Mouse (Mus musculus) midbrain, embryonic 11.5 days (tissue): Measurements from ENCODE around the gene Mrfap1. TPM values are rescaled to one million over a fixed set of nuclear protein-coding genes. Genes with fewer than 3 reads are reported as not detected.
"Not testable (repeated sequence)": the region's sequence is repeated elsewhere in the genome, so short reads cannot be mapped to it uniquely, and the experiment has no call there.

Experiments used
- ATAC-seq: fragments of 200-750 bp; cut with Nextera tagmentation; 2 replicates; pipeline ENCODE4 v1.8.0; 2017; ENCODE audit warnings: moderate TSS enrichment, moderate library complexity; ENCODE audit not compliant: low FRiP score
- DNase-seq: peaks from one replicate; pipeline ENCODE4 v3.0.0; 2015; ENCODE audit warnings: low spot score; ENCODE audit errors: missing footprints
- H3K27ac ChIP-seq: fragments of 300-500 bp; sonication (generic); 2 replicates; pipeline ENCODE4 v1.5.1; 2014; ENCODE audit warnings: low read depth, low read length
- H3K27me3 ChIP-seq: fragments of 300-500 bp; sonication (generic); 2 replicates; pipeline ENCODE4 v1.6.1; 2014; ENCODE audit warnings: mild to moderate bottlenecking, low read length, moderate library complexity, mixed read lengths; ENCODE audit not compliant: control insufficient read depth, insufficient read depth
- H3K36me3 ChIP-seq: fragments of 300-500 bp; sonication (generic); 2 replicates; pipeline ENCODE4 v1.6.1; 2014; ENCODE audit warnings: mild to moderate bottlenecking, low read length, moderate library complexity, mixed read lengths; ENCODE audit not compliant: control insufficient read depth, insufficient read depth
- H3K4me1 ChIP-seq: fragments of 300-500 bp; sonication (generic); 2 replicates; pipeline ENCODE4 v1.6.1; 2014; ENCODE audit warnings: low read length; ENCODE audit not compliant: control insufficient read depth, insufficient read depth
- H3K4me2 ChIP-seq: fragments of 300-500 bp; sonication (generic); 2 replicates; pipeline ENCODE4 v1.6.1; 2014; ENCODE audit warnings: mild to moderate bottlenecking, moderate library complexity
- H3K4me3 ChIP-seq: fragments of 300-500 bp; sonication (generic); 2 replicates; pipeline ENCODE4 v1.5.1; 2014; ENCODE audit warnings: low read depth, low read length
- H3K9ac ChIP-seq: fragments of 300-500 bp; sonication (generic); 2 replicates; pipeline ENCODE4 v1.6.1; 2014; ENCODE audit warnings: low read length
- H3K9me3 ChIP-seq: fragments of 300-500 bp; sonication (generic); 2 replicates; pipeline ENCODE4 v1.6.1; 2016; ENCODE audit warnings: low read length; ENCODE audit not compliant: control insufficient read depth
- WGBS: fragments of 180-500 bp; shearing (Covaris S2); extraction: QIAGEN DNeasy Blood & Tissue Kit; methylation state at CpG from one replicate; pipeline ENCODE4 v1.1.7; 2014; 5-methylcytosine and 5-hydroxymethylcytosine counted together
- polyA plus RNA-seq: library from polyadenylated mRNA; unstranded; fragments of >200 nt; fragmentation: Nextera tagmentation; extraction: Ambion mirVana; gene quantifications from 2 replicates; pipeline ENCODE4 v1.2.1, GENCODE M21; 2014

Gene Mrfap1
- polyA plus RNA-seq, 1 experiment from 2014 or later = 615 TPM

DNA sequence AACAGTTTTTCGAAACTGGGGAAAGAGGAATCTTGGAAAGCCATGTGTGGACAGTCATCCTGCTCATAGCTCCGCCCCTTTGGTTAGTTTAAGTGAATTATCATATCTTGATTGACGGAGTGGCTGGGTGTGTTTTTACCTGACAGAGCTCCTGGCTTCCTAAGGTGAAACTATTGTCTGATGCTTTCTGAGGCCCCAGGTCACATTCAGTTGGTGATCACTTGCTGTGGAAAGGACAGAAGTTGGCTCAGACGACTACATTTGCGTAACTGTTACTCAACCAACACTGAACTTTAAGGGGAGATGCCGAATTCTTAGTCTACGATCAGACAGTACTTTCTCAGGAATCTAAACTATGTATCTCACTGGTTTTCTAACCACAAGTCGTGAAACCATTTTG, 719 bp upstream of the Mrfap1 start:
- WGBS = 54% methylated on average over 8 of the region's 8 CpGs
- Histone ChIP-seq H3K36me3 (no peaks in the 10 kb centered on the region; the same call in 1 of the 2 replicates), H3K4me1 (peaks cover 4% of the 10 kb centered on the region; the same call in 1 of the 2 replicates), H3K27me3 (no peaks in the 10 kb centered on the region), H3K4me3 (peak overlapping the region; percentile 65), H3K4me2 (peak overlapping the region; percentile 64), H3K27ac (no peak overlapping the region), H3K9me3 (no peaks in the 10 kb centered on the region), H3K9ac (0 out of 2 replicates have a peak overlapping the region, but pooled peaks have one; percentile 61)
- DNase-seq (no peak), ATAC-seq (peak; percentile 10; the same call in 1 of the 2 replicates)

DNA sequence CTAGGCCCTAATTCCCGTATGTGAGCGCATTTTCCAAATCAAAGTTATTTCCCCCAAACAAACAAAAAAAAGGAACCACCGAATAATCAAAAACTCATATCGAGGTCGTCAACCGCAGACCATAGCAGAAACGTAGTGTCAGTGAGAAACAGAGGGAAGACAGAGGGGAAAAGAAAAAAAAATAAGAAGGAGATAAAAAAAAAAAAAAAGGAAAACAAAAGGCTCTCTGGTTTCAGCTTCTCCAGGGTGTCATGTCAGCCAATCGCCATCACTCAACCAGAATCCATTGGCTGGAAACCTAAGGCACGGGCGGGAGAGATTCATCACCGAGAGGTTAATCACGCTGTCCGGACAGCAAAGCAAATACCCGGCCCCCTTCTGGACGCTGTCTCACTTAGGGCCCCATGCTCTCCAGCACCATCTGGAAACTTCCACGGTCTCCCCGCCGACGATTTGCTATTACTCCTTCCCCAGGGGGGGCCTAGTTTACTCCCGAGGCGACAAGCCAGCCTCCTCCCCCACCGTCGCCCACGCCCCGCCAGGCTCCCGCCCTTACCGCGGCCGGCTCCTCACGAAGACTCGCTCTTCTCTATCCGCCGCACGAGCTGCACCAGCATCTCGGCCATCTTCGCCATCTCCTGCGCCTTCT, 801 bp downstream of the Mrfap1 start:
- H3K4me2 ChIP-seq = peak overlapping the region; percentile 64
- H3K9me3 ChIP-seq, H3K4me1 ChIP-seq, H3K36me3 ChIP-seq, H3K27me3 ChIP-seq: not testable (repeated sequence)
- H3K9ac ChIP-seq = peak overlapping the region; percentile 84
- WGBS = 7% methylated on average over 35 of the region's 37 CpGs
- H3K27ac ChIP-seq = peak overlapping the region; percentile 85
- ATAC-seq (peak; percentile 69), DNase-seq (peak; percentile 96)
- peak overlapping the region; percentile 65 for H3K4me3 ChIP-seq

DNA sequence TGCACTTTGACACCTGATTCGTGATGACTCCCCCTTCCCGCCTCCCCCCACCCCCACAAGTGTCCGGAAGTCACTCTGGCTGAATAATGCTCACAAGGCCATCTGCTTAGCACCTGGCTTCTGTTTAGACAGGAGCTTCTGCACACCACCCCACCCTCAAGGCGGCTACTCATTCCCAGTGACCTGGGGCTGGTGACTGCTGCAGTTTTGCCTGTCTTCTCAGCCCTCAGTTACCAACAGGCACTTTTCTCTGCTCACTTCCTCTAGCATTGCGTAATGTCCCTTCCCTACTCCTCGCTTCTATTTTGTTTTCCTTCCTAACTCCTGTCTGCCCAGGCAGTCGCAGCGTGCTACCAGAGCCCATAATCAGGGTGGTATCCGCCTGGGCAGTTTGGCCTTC, 4.7 kb downstream of the Mrfap1 start:
- DNase-seq (no peak), ATAC-seq (no peak)
- H3K4me3 ChIP-seq = no peak overlapping the region
- H3K36me3 ChIP-seq = no peaks in the 10 kb centered on the region; the same call in 1 of the 2 replicates
- H3K9me3 ChIP-seq = no peaks in the 10 kb centered on the region
- no peak overlapping the region for H3K27ac ChIP-seq
- H3K27me3 ChIP-seq = no peaks in the 10 kb centered on the region
- no peak overlapping the region for H3K9ac ChIP-seq
- no peak overlapping the region for H3K4me2 ChIP-seq
- H3K4me1 ChIP-seq = no peaks in the 10 kb centered on the region; the same call in 1 of the 2 replicates
- 88% methylated on average over 9 of the region's 9 CpGs for WGBS

DNA sequence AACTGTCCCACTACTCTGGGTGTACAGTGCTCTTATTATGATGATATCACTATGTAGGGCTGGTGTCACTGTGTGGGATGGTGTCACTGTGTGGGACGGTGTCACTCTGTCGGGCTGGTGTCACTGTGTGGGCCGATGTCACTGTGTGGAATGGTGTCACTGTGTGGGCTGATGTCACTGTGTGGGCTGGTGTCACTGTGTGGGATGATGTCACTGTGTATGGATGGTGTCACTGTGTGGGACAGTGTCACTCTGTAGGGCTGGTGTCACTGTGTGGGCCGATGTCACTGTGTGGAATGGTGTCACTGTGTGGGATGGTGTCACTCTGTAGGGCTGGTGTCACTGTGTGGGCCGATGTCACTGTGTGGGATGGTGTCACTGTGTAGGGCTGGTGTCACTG, 10.5 kb downstream of the Mrfap1 start:
- Histone ChIP-seq H3K9me3 (no peaks in the 10 kb centered on the region), H3K36me3 (no peaks in the 10 kb centered on the region), H3K4me2 (no peak overlapping the region), H3K9ac (no peak overlapping the region), H3K27me3 (no peaks in the 10 kb centered on the region), H3K27ac (no peak overlapping the region), H3K4me1 (no peaks in the 10 kb centered on the region), H3K4me3 (no peak overlapping the region)
- ATAC-seq (no peak), DNase-seq (no peak)
- WGBS = 95% methylated on average over 5 of the region's 5 CpGs

DNA sequence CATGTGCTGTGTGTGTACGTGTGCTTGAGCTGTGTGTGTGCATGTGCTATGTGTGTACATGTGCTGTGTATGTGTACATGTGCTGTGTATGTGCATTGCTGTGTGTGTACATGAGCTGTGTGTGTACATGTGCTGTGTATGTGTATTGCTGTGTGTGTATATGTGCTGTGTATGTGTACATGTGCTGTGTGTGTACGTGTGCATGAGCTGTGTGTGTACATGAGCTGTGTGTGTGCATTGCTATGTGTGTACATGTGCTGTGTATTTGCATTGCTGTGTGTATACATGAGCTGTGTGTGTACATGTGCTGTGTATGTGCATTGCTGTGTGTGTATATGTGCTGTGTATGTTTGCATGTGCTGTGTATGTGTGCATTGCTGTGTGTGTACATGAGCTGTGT, 17.1 kb downstream of the Mrfap1 start:
- no peaks in the 10 kb centered on the region for H3K9me3 ChIP-seq
- DNase-seq (no peak), ATAC-seq (no peak)
- H3K4me2 ChIP-seq = no peak overlapping the region
- no peaks in the 10 kb centered on the region for H3K36me3 ChIP-seq
- 83% methylated on average over 2 of the region's 2 CpGs for WGBS
- no peak overlapping the region for H3K4me3 ChIP-seq
- no peak overlapping the region for H3K27ac ChIP-seq
- no peaks in the 10 kb centered on the region for H3K27me3 ChIP-seq
- no peaks in the 10 kb centered on the region for H3K4me1 ChIP-seq
- no peak overlapping the region for H3K9ac ChIP-seq

DNA sequence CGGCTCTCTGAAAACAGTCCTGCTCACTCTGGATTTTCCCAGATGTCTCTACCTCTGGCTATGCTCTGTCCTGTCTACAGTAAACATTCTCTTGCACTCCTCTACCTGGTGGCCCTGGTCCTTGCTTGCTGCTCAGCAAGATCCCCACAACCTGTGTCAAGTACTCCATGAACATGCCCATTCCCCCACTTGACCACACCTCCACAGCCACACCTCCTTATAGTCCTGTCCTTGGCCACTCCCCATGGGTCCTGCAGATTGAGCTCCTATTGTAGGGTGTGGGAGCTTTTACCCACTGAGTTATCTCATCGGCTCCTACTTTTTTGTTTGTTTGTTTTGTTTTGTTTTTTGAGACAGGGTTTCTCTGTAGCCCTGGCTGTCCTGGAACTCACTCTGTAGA, 17.7 kb downstream of the Mrfap1 start:
- Histone ChIP-seq H3K4me3 (no peak overlapping the region), H3K36me3 (no peaks in the 10 kb centered on the region)

DNA sequence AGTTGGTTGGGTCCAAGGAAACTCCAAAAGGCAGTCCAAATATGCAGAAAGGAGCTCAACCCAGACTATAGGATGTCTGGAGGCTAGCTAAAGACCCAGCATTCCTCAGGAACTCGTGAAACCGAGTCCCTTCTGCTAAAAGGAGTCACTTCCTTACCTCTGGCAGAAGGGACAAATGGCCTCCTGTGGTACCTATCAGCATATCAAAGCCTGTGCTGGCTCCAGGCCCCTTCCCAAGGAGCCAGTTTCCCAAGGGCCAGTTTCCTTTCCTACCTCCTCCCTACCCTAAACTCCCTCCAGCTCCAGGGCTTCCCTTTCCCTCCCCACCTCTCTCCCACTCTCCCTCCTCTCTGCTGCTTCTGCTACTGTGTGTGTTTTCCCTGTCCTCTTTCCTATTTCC, 19.4 kb downstream of the Mrfap1 start:
- ATAC-seq (no peak), DNase-seq (no peak)
- no peaks in the 10 kb centered on the region for H3K4me1 ChIP-seq
- no peak overlapping the region for H3K9ac ChIP-seq
- no peaks in the 10 kb centered on the region for H3K36me3 ChIP-seq
- no peaks in the 10 kb centered on the region for H3K9me3 ChIP-seq
- no peak overlapping the region for H3K4me2 ChIP-seq
- H3K27ac ChIP-seq = no peak overlapping the region
- H3K27me3 ChIP-seq = no peaks in the 10 kb centered on the region
- 0% methylated on average over 2 of the region's 2 CpGs for WGBS
- H3K4me3 ChIP-seq = no peak overlapping the region

More for the DNA sequence above, 17.7 kb downstream of the Mrfap1 start:
- no peak for ATAC-seq
- no peaks in the 10 kb centered on the region for H3K9me3 ChIP-seq
- no peaks in the 10 kb centered on the region for H3K4me1 ChIP-seq
- DNase-seq = no peak
- no peak overlapping the region for H3K27ac ChIP-seq
- no peaks in the 10 kb centered on the region for H3K27me3 ChIP-seq
- 96% methylated on average over 1 of the region's 2 CpGs for WGBS
- no peak overlapping the region for H3K4me2 ChIP-seq
- no peak overlapping the region for H3K9ac ChIP-seq

DNA sequence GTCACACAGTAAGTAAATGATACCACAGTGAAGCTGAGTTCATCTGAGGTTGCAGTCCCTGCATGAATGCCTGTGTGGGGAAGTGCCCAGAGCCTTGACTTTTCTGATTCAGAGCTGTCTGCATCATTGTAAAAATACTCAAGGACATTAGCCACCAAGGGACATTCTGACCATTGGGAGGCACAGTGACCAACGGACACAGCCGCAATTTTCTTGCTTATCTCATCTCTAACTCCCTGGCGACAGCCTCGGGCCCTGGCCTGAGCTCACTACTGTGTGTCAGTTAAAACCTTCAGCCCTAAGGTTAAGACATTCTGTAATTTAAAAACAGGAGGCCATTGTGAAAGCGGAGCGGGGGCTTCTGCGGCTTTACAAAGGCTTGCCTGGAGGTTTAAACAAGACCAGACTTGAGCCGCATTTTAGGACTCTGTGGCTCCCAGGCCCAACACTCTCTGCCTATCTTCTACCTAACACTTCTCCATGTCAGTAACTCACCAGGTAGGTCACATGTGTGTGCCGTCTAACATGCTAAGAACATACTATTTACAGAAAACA, 20.5 kb downstream of the Mrfap1 start:
- WGBS = 28% methylated on average over 9 of the region's 9 CpGs
- H3K27me3 ChIP-seq = no peaks in the 10 kb centered on the region
- no peak overlapping the region for H3K27ac ChIP-seq
- no peak overlapping the region for H3K9ac ChIP-seq
- no peak for ATAC-seq
- no peak overlapping the region for H3K4me2 ChIP-seq
- no peaks in the 10 kb centered on the region for H3K36me3 ChIP-seq
- no peaks in the 10 kb centered on the region for H3K4me1 ChIP-seq
- no peak overlapping the region for H3K4me3 ChIP-seq
- DNase-seq = no peak
- no peaks in the 10 kb centered on the region for H3K9me3 ChIP-seq

DNA sequence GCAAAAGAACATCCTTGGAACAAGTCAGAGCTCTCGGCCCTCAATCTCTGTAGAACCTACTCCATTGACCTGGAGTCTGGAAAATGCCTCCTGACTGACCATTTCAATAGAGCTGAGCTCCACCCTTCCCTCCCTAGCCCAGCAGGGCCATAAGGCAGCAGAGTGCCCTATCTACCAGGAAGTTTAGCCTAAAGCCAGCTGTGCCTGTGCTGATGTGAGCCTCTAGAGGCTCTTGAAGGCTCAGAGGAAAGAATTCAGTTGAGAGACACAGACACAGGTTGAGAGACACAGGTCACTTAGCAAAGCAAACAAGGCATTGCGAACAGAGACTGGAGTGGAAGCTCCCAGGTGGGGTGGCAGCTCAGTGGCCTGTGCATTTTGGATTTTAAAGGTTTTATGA, 21.3 kb downstream of the Mrfap1 start:
- Histone ChIP-seq H3K9me3 (no peaks in the 10 kb centered on the region), H3K4me1 (no peaks in the 10 kb centered on the region), H3K4me3 (no peak overlapping the region), H3K4me2 (no peak overlapping the region), H3K36me3 (no peaks in the 10 kb centered on the region), H3K27ac (no peak overlapping the region), H3K9ac (no peak overlapping the region), H3K27me3 (no peaks in the 10 kb centered on the region)
- 91% methylated on average over 2 of the region's 2 CpGs for WGBS
- DNase-seq (no peak), ATAC-seq (no peak)
